Mouse (Mus musculus) liver, adult 2 months (tissue): ENCODE data around the gene Nusap1.

Experiments used
- CTCF ChIP-seq: fragments of 200-500 bp; IDR thresholded peaks from 2 replicates; pipeline ENCODE4 v1.5.1; 2011; ENCODE audit warnings: low read depth, low read length, control low read depth
- POLR2A ChIP-seq: fragments of 200-500 bp; IDR thresholded peaks from 2 replicates; pipeline ENCODE4 v1.6.1; 2011; ENCODE audit warnings: low read length, control low read depth; ENCODE audit not compliant: insufficient read depth; ENCODE audit errors: extremely low read depth

DNA sequence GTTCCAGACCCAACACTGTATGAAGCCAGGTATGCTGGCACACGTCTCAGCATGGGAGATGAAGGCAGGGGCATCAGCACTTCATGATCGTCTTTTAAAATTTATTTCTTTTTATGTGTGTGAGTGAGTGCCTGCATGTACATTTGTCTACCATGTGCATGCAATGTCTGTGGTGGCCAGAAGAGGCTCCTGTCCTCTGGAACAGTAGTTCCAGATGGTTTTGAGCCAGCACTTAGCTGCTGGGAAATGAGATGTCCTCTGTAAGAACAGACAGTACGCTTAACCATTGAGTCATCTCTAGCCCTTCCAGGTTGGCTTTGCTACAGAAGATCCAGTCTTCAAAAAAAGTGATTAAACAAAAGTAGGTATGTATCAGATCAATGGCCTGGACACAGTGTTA lies 26.9 kb upstream of the Nusap1 start:
- TF ChIP-seq POLR2A (no peak), CTCF (no peak)
